Mouse (Mus musculus) kidney, postnatal 0 days (tissue): Measurements from ENCODE around the gene Higd1b. TPM values are rescaled to one million over a fixed set of nuclear protein-coding genes. Genes with fewer than 3 reads are reported as not detected.
A peak's percentile ranks its signal among the peaks of the same experiment; 100 is the strongest.

Experiments used
- ATAC-seq: fragments of 200-750 bp; cut with Nextera tagmentation; replicated peaks from 2 replicates; pipeline ENCODE4 v1.8.0; 2017; ENCODE audit warnings: low read depth, moderate number of reproducible peaks, moderate TSS enrichment, moderate library complexity; ENCODE audit not compliant: low FRiP score
- DNase-seq: peaks from one replicate; pipeline ENCODE4 v3.0.0-alpha.2; 2016; ENCODE audit warnings: low spot score
- H3K27ac ChIP-seq: fragments of 300-500 bp; sonication (generic); 2 replicates; pipeline ENCODE4 v1.5.1; 2014; ENCODE audit warnings: mild to moderate bottlenecking
- H3K27me3 ChIP-seq: fragments of 300-500 bp; sonication (generic); 2 replicates; pipeline ENCODE4 v1.6.1; 2014; ENCODE audit warnings: low read length, mixed read lengths; ENCODE audit not compliant: insufficient read depth
- H3K36me3 ChIP-seq: fragments of 300-500 bp; sonication (generic); 2 replicates; pipeline ENCODE4 v1.6.1; 2014; ENCODE audit warnings: low read length, mixed read lengths; ENCODE audit not compliant: insufficient read depth
- H3K4me1 ChIP-seq: fragments of 300-500 bp; sonication (generic); replicated peaks from 2 replicates; pipeline ENCODE4 v1.6.1; 2014; ENCODE audit warnings: antibody characterized with exemption, low read length, mixed read lengths; ENCODE audit not compliant: insufficient read depth
- H3K4me2 ChIP-seq: fragments of 300-500 bp; sonication (generic); 2 replicates; pipeline ENCODE4 v1.6.1; 2014; ENCODE audit warnings: mild to moderate bottlenecking, low read length, moderate library complexity, mixed read lengths
- H3K4me3 ChIP-seq: fragments of 300-500 bp; sonication (generic); replicated peaks from 2 replicates; pipeline ENCODE4 v1.5.1; 2014; ENCODE audit warnings: low read depth, low read length
- H3K9ac ChIP-seq: fragments of 300-500 bp; sonication (generic); 2 replicates; pipeline ENCODE4 v1.6.1; 2014; ENCODE audit warnings: low read depth, low read length
- H3K9me3 ChIP-seq: fragments of 300-500 bp; sonication (generic); replicated peaks from 2 replicates; pipeline ENCODE4 v1.6.1; 2016; ENCODE audit warnings: low read length, inconsistent platforms, mixed read lengths
- CTCF ChIP-seq: IDR thresholded peaks from 2 replicates; pipeline ENCODE4 v1.5.1; 2016; ENCODE audit warnings: antibody characterized with exemption, low read depth, mild to moderate bottlenecking, moderate library complexity
- WGBS: fragments of 180-500 bp; shearing (Covaris S2); extraction: QIAGEN DNeasy Blood & Tissue Kit; methylation state at CpG from one replicate; pipeline ENCODE4 v1.1.7; 2014; 5-methylcytosine and 5-hydroxymethylcytosine counted together
- polyA plus RNA-seq: library from polyadenylated mRNA; unstranded; fragments of >200 nt; fragmentation: Nextera tagmentation; extraction: Ambion mirVana; gene quantifications from 2 replicates; pipeline ENCODE4 v1.2.1, GENCODE M21; 2015

Higd1b gene
- polyA plus RNA-seq = 2.9 and 3.0 TPM in 2 replicates

DNA sequence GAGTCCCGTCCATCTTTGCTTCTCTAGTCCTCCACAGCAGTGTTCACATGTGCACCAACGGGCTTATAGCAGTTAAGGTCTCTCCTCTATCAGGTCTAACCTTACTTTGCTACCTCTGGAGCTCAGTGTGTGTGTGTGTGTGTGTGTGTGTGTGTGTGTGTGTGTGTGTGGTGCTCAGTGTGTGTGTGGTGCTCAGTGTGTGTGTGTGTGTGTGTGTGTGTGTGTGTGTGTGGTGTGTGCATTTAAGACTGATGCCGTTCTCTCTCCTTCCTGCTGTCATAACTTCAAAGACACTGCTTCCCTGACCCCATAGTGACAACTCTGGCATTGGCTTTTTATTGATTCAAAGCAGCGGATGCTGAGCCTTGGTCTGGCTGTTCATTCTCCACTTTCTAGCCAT lies at the start of gene Higd1b:
Gene Higd1b (plus strand): TSS at position 301 of the 400 bp plus-strand sequence.
- WGBS = 55% methylated on average over 4 of the region's 4 CpGs
- H3K27ac ChIP-seq = peak within 1 kb of the TSS; percentile 19; the same call in 1 of the 2 replicates

GRCm38 (mm10) chr11:102787688-102788177 lies 47.9 kb upstream of the Higd1b start:
- Histone ChIP-seq H3K36me3 (no peaks in the 10 kb centered on the region), H3K27ac (no peak overlapping the region), H3K9me3 (no peaks in the 10 kb centered on the region), H3K4me1 (peaks cover 12% of the 10 kb centered on the region; the same call in 1 of the 2 replicates), H3K4me2 (no peak overlapping the region), H3K9ac (no peak overlapping the region), H3K4me3 (no peak overlapping the region), H3K27me3 (no peaks in the 10 kb centered on the region)
- ATAC-seq (no peak), DNase-seq (no peak)
- no peak for TF ChIP-seq CTCF
- WGBS = 79% methylated on average over 5 of the region's 5 CpGs

More for the DNA sequence above, at the start of gene Higd1b:
- no peaks in the 10 kb centered on the region for H3K9me3 ChIP-seq
- DNase-seq = no peak
- no peak within 1 kb of the TSS for H3K4me3 ChIP-seq
- no peak for ATAC-seq
- no peak within 1 kb of the TSS for H3K4me2 ChIP-seq
- no peaks in the 10 kb centered on the region for H3K27me3 ChIP-seq
- TF ChIP-seq CTCF = no peak
- H3K9ac ChIP-seq = no peak within 1 kb of the TSS
- H3K4me1 ChIP-seq = 0 out of 2 replicates have a peak, but pooled peaks cover 4% of the 10 kb centered on the region
- H3K36me3 ChIP-seq = peaks cover 24% of the 10 kb centered on the region; the same call in 1 of the 2 replicates

DNA sequence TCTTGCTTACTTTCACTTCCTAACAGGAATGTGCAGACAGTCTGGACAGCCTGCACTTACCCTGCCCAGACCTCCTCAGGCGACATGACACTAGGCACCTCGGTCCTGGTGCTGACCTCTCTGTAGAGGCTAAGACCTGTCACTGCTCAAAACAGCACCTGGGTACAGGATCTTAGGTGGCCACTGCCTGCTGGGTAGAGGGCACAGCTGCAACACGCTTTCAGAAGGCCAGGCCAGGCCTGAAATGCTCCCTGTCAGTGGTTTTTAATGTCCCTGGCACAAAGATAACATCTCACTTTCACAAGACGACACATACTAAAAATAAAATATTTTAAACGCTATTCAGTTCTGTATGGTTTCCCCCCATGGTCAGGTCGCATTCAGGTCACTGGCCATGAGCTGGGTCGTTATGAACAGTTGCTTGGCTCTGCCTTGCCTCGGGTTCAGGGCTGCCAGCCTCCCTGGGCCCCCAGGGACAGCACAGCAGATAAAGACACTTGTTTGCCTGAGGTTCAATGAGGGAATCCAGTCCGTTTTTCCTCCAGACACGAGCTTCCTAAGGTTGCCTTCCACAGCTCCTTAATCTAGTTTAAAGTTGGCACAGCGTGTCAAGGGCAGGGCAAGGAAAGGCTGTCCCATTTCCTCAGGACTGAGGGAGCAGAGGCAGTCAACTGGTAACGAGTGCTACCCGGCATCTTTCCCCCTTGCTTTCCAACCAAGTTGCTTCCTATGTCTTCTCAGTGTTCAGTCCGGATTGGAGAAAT lies 43.8 kb upstream of the Higd1b start:
- Histone ChIP-seq H3K4me3 (no peak overlapping the region), H3K36me3 (no peaks in the 10 kb centered on the region; the same call in 1 of the 2 replicates), H3K4me2 (no peak overlapping the region), H3K27me3 (no peaks in the 10 kb centered on the region), H3K9me3 (no peaks in the 10 kb centered on the region), H3K4me1 (peaks cover 22% of the 10 kb centered on the region), H3K27ac (peak overlapping the region; percentile 10; the same call in 1 of the 2 replicates), H3K9ac (no peak overlapping the region; the same call in 1 of the 2 replicates)
- TF ChIP-seq CTCF = no peak
- ATAC-seq (no peak), DNase-seq (no peak)
- WGBS = 16% methylated on average over 14 of the region's 14 CpGs

DNA sequence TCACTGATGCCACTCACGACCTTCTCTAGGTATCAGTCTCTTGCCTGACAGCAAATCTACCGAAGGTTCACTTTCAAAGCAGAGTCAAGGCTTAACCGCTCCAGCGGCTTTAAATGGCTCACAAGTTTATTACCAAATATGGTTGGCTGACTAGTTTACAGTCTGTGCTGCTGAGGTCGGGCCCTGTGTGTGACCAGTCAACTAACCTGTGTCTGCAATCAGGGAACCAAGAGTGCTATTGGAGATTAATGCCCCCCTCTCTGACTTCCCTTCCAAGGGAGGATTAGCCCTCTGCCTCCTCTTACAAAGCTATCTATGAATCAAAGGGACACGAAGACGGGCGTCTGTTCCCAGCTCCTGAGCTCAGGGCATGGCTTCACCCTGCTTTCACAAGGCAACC lies 41.5 kb upstream of the Higd1b start:
- Histone ChIP-seq H3K27ac (no peak overlapping the region), H3K9ac (no peak overlapping the region), H3K36me3 (no peaks in the 10 kb centered on the region; the same call in 1 of the 2 replicates), H3K4me1 (peaks cover 22% of the 10 kb centered on the region), H3K4me2 (no peak overlapping the region), H3K9me3 (no peaks in the 10 kb centered on the region), H3K4me3 (no peak overlapping the region), H3K27me3 (no peaks in the 10 kb centered on the region)
- DNase-seq (peak; percentile 57), ATAC-seq (no peak)
- WGBS = 21% methylated on average over 8 of the region's 8 CpGs
- TF ChIP-seq CTCF = no peak

DNA sequence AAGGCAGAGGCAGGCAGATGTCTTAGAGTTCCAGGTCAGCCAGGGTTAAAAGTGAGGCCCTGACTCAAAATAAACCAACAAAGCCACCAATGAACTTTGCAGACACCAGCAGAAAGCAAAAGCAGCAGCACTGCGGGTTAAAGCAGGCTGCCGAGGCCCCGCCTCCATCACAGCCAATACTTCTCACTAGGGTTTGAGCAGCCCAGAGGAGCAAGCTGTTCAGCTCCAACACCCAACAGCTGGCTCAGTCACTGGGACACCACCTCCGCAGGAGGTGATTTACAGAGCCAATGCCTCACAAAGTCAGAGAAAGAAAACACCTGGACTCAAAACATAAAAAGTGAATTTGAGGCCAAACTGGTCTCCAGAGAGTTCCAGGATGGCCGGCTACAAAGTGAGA lies 32.2 kb upstream of the Higd1b start:
- H3K36me3 ChIP-seq = peaks cover 17% of the 10 kb centered on the region; the same call in 1 of the 2 replicates
- no peak for ATAC-seq

GRCm38 (mm10) chr11:102808246-102808645 lies 27.4 kb upstream of the Higd1b start:
- Histone ChIP-seq H3K9ac (no peak overlapping the region), H3K4me2 (no peak overlapping the region), H3K4me1 (0 out of 2 replicates have a peak, but pooled peaks cover 3% of the 10 kb centered on the region), H3K36me3 (no peaks in the 10 kb centered on the region), H3K9me3 (no peaks in the 10 kb centered on the region), H3K27me3 (no peaks in the 10 kb centered on the region), H3K4me3 (no peak overlapping the region), H3K27ac (no peak overlapping the region)
- DNase-seq (no peak), ATAC-seq (no peak)
- WGBS = 63% methylated on average over 5 of the region's 5 CpGs
- TF ChIP-seq CTCF = no peak

More for the DNA sequence above, 32.2 kb upstream of the Higd1b start:
- Histone ChIP-seq H3K4me1 (no peaks in the 10 kb centered on the region), H3K4me3 (no peak overlapping the region), H3K9ac (no peak overlapping the region), H3K4me2 (no peak overlapping the region), H3K27me3 (no peaks in the 10 kb centered on the region), H3K9me3 (no peaks in the 10 kb centered on the region), H3K27ac (no peak overlapping the region)
- TF ChIP-seq CTCF = no peak
- DNase-seq = peak; percentile 38
- WGBS = 46% methylated on average over 5 of the region's 5 CpGs
